In genomic region chr10:96214285-96214684, GRCm38 (mm10) we compare ENCODE assay signal across 10 mouse cellular contexts.
DNase-seq lines count a peak whose midpoint lies in the region; ATAC-seq and TF ChIP-seq lines count a peak whose summit lies in the region.
"Had no signal": no experiment of that assay in that cellular context is flagged by ENCODE, and none has a peak within 500 bp of the region (broad histone marks: within the 10 kb centered on the region; RNA-seq: fewer than 3 reads in every experiment).

No protein-coding gene starts in this region.

- intact Hi-C loops in gastrocnemius, postnatal 14 days (cut with DNase I; ENCODE audit: low total_unique reads): loop anchor here (10.0 kb wide), 2 partner anchors 711 to 941 kb away; no protein-coding TSS in a partner anchor

- no peaks in the 10 kb centered on the region for H3K27me3 ChIP-seq in kidney, embryonic 15.5 days
- no peaks in the 10 kb centered on the region for H3K27me3 ChIP-seq in embryonic facial prominence, embryonic 10.5 days (replicated peaks; ENCODE audit: low read depth, poor library complexity, severe bottlenecking)
- no peaks in the 10 kb centered on the region for H3K27me3 ChIP-seq in hindbrain, embryonic 14.5 days (ENCODE audit: control insufficient read depth, insufficient read depth, low read length)
- H3K27me3 ChIP-seq in midbrain, postnatal 0 days (ENCODE audit: insufficient read depth, low read length): no peaks in the 10 kb centered on the region
- H3K27me3 ChIP-seq: CH12.LX had no signal

- peak overlapping the region; percentile 31; the same call in 1 of the 2 replicates for H3K4me2 ChIP-seq in kidney, embryonic 15.5 days
- no peak overlapping the region for H3K4me2 ChIP-seq in hindbrain, embryonic 14.5 days (replicated peaks)
- H3K4me2 ChIP-seq in midbrain, postnatal 0 days (ENCODE audit: low read depth, low read length, poor library complexity, severe bottlenecking): no peak overlapping the region

- no peak for ATAC-seq in kidney, embryonic 15.5 days (replicated peaks; ENCODE audit: low FRiP score)
- ATAC-seq in hindbrain, embryonic 14.5 days (ENCODE audit: low FRiP score): peak; percentile 44; the same call in 1 of the 2 replicates
- peak; percentile 31; the same call in 1 of the 2 replicates for ATAC-seq in midbrain, postnatal 0 days (ENCODE audit: low FRiP score)

- no peaks in the 10 kb centered on the region for H3K36me3 ChIP-seq in kidney, embryonic 15.5 days
- H3K36me3 ChIP-seq in embryonic facial prominence, embryonic 10.5 days (replicated peaks): no peaks in the 10 kb centered on the region
- no peaks in the 10 kb centered on the region for H3K36me3 ChIP-seq in hindbrain, embryonic 14.5 days (replicated peaks; ENCODE audit: control insufficient read depth, insufficient read depth)
- H3K36me3 ChIP-seq in midbrain, postnatal 0 days (ENCODE audit: insufficient read depth, low read length): no peaks in the 10 kb centered on the region
- H3K36me3 ChIP-seq: heart, embryonic 10.5 days had no signal

- DNase-seq in kidney, adult 9 months: no peak
- DNase-seq in embryonic facial prominence, embryonic 10.5 days (ENCODE audit: low spot score): no peak
- no peak for DNase-seq in hindbrain, embryonic 14.5 days (ENCODE audit: low spot score)
- no peak for DNase-seq in midbrain, postnatal 0 days (ENCODE audit: low spot score)
- DNase-seq in yolk sac, embryonic 10.5 days (ENCODE audit: low spot score): no peak
- no peak for DNase-seq in urinary bladder, postnatal 4 days (ENCODE audit: low spot score in 2 of 2)
- DNase-seq in gastrocnemius, postnatal 14 days: no peak

- peaks cover 4% of the 10 kb centered on the region; the same call in 1 of the 2 replicates for H3K4me1 ChIP-seq in kidney, embryonic 15.5 days
- H3K4me1 ChIP-seq in embryonic facial prominence, embryonic 10.5 days: 0 out of 2 replicates have a peak, but pooled peaks cover 6% of the 10 kb centered on the region
- H3K4me1 ChIP-seq in hindbrain, embryonic 14.5 days (replicated peaks; ENCODE audit: control insufficient read depth, insufficient read depth, low read length): no peaks in the 10 kb centered on the region; the same call in 1 of the 2 replicates
- H3K4me1 ChIP-seq in midbrain, postnatal 0 days (ENCODE audit: insufficient read depth, low read length): no peaks in the 10 kb centered on the region
- H3K4me1 ChIP-seq: heart, embryonic 10.5 days had no signal

- WGBS in kidney, embryonic 15.5 days: 49% methylated on average over 7 of the region's 7 CpGs
- 80% methylated on average over 7 of the region's 7 CpGs for WGBS in embryonic facial prominence, embryonic 10.5 days
- WGBS in hindbrain, embryonic 14.5 days: 55% methylated on average over 7 of the region's 7 CpGs
- 53% methylated on average over 7 of the region's 7 CpGs for WGBS in midbrain, postnatal 0 days

- peak overlapping the region; percentile 32; the same call in 1 of the 2 replicates for H3K27ac ChIP-seq in kidney, embryonic 15.5 days
- peak overlapping the region; percentile 69 for H3K27ac ChIP-seq in embryonic facial prominence, embryonic 10.5 days (replicated peaks)
- H3K27ac ChIP-seq in hindbrain, embryonic 14.5 days: peak overlapping the region; percentile 76
- H3K27ac ChIP-seq in midbrain, postnatal 0 days (ENCODE audit: low read depth, low read length): 0 out of 2 replicates have a peak overlapping the region, but pooled peaks have one; percentile 32
- H3K27ac ChIP-seq: heart, embryonic 10.5 days had no signal

- H3K9ac ChIP-seq in kidney, embryonic 15.5 days: no peak overlapping the region
- H3K9ac ChIP-seq in hindbrain, embryonic 14.5 days: 0 out of 2 replicates have a peak overlapping the region, but pooled peaks have one; percentile 24
- H3K9ac ChIP-seq in midbrain, postnatal 0 days (replicated peaks; ENCODE audit: low read length, poor library complexity, severe bottlenecking): no peak overlapping the region

- H3K9me3 ChIP-seq in kidney, embryonic 15.5 days (replicated peaks): no peaks in the 10 kb centered on the region
- no peaks in the 10 kb centered on the region for H3K9me3 ChIP-seq in embryonic facial prominence, embryonic 10.5 days
- no peaks in the 10 kb centered on the region for H3K9me3 ChIP-seq in hindbrain, embryonic 14.5 days (ENCODE audit: control insufficient read depth, low read length)
- no peaks in the 10 kb centered on the region for H3K9me3 ChIP-seq in midbrain, postnatal 0 days (ENCODE audit: low read length)
- H3K9me3 ChIP-seq: heart, embryonic 10.5 days had no signal

- no peak overlapping the region for H3K4me3 ChIP-seq in kidney, embryonic 15.5 days (replicated peaks)
- no peak overlapping the region for H3K4me3 ChIP-seq in embryonic facial prominence, embryonic 10.5 days
- H3K4me3 ChIP-seq in hindbrain, embryonic 14.5 days (replicated peaks; ENCODE audit: low read length): no peak overlapping the region
- H3K4me3 ChIP-seq in midbrain, postnatal 0 days (ENCODE audit: low read depth, low read length): no peak overlapping the region
- H3K4me3 ChIP-seq: heart, embryonic 10.5 days had no signal

- TF ChIP-seq CTCF in midbrain, postnatal 0 days (IDR thresholded peaks at IDR 0.05): no peak
